Mouse (Mus musculus): ENCODE results near the gene Ms4a10.

The Ms4a10 gene

GRCm38 (mm10) chr19:10918321-10918991 lies 56.0 kb downstream of the Ms4a10 start:
- no peak for DNase-seq (ENCODE audit: extremely low spot score)

GRCm38 (mm10) chr19:10916506-10916905 lies 58.0 kb downstream of the Ms4a10 start:
- DNase-seq (ENCODE audit: extremely low spot score), result no peak

GRCm38 (mm10) chr19:10914870-10915269 lies 59.6 kb downstream of the Ms4a10 start:
- no peak for DNase-seq (ENCODE audit: extremely low spot score)

- DNase-seq (ENCODE audit: extremely low spot score), result no peak
These were observed 60.2 kb downstream of the Ms4a10 start for GRCm38 (mm10) chr19:10914291-10914690.
